Mouse (Mus musculus) testis, adult 2 months (tissue): ENCODE data around the gene Dab2. TPM values are rescaled to one million over a fixed set of nuclear protein-coding genes. Genes with fewer than 3 reads are reported as not detected.

Experiments
- H3K27ac ChIP-seq: fragments of 200-500 bp; 2 replicates; pipeline ENCODE4 v1.5.1; 2012; ENCODE audit warnings: low read depth, low read length; ENCODE audit not compliant: control insufficient read depth, insufficient read depth
- H3K27me3 ChIP-seq: fragments of 200-500 bp; 2 replicates; pipeline ENCODE4 v1.6.1; 2012; ENCODE audit warnings: mild to moderate bottlenecking, low read length, moderate library complexity; ENCODE audit not compliant: control insufficient read depth, insufficient read depth
- H3K36me3 ChIP-seq: fragments of 200-500 bp; 2 replicates; pipeline ENCODE4 v1.6.1; 2012; ENCODE audit warnings: mild to moderate bottlenecking, low read length; ENCODE audit not compliant: control insufficient read depth, insufficient read depth
- H3K4me1 ChIP-seq: fragments of 200-500 bp; 2 replicates; pipeline ENCODE4 v1.6.1; 2012; ENCODE audit warnings: low read length; ENCODE audit not compliant: control insufficient read depth, insufficient read depth
- H3K4me3 ChIP-seq: fragments of 200-500 bp; 2 replicates; pipeline ENCODE4 v1.5.1; 2012; ENCODE audit warnings: low read depth, mild to moderate bottlenecking, low read length, moderate library complexity, mixed read lengths; ENCODE audit not compliant: control insufficient read depth
- CTCF ChIP-seq: fragments of 200-500 bp; IDR thresholded peaks from 2 replicates; pipeline ENCODE4 v1.5.1; 2012; ENCODE audit warnings: low read depth, mild to moderate bottlenecking, inconsistent platforms, low read length, moderate library complexity; ENCODE audit not compliant: control insufficient read depth, insufficient read depth, insufficient replicate concordance
- POLR2A ChIP-seq: fragments of 200-500 bp; IDR thresholded peaks from 2 replicates; pipeline ENCODE4 v1.6.1; 2012; ENCODE audit warnings: low read depth, mild to moderate bottlenecking, inconsistent platforms, low read length, moderate library complexity; ENCODE audit not compliant: control insufficient read depth
- polyA plus RNA-seq: library from polyadenylated mRNA; depleted of rRNA; stranded (reverse); fragments of >200 nt; gene quantifications from 2 replicates; pipeline ENCODE4 v1.2.3, GENCODE M21; 2012

The Dab2 gene
- polyA plus RNA-seq, 1 experiment, result 4.1 TPM

GRCm38 (mm10) chr15:6326011-6326410 is 26.4 kb downstream of the Dab2 start:
- H3K27me3 ChIP-seq, result no peaks in the 10 kb centered on the region

GRCm38 (mm10) chr15:6331380-6331779 is 31.8 kb downstream of the Dab2 start:
- TF ChIP-seq POLR2A, result no peak
- no peak for TF ChIP-seq CTCF
- Histone ChIP-seq H3K27me3 (no peaks in the 10 kb centered on the region), H3K4me1 (no peaks in the 10 kb centered on the region), H3K4me3 (no peak overlapping the region), H3K27ac (no peak overlapping the region), H3K36me3 (no peaks in the 10 kb centered on the region)

More at GRCm38 (mm10) chr15:6326011-6326410, 26.4 kb downstream of the Dab2 start:
- Histone ChIP-seq H3K4me1 (no peaks in the 10 kb centered on the region), H3K27ac (no peak overlapping the region), H3K36me3 (no peaks in the 10 kb centered on the region), H3K4me3 (no peak overlapping the region)
- TF ChIP-seq POLR2A (no peak), CTCF (no peak)

- TF ChIP-seq POLR2A (no peak), CTCF (no peak)
- no peaks in the 10 kb centered on the region for H3K27me3 ChIP-seq
- no peak overlapping the region for H3K4me3 ChIP-seq
- no peaks in the 10 kb centered on the region for H3K4me1 ChIP-seq
- H3K27ac ChIP-seq, result no peak overlapping the region
- H3K36me3 ChIP-seq, result no peaks in the 10 kb centered on the region
Observed at GRCm38 (mm10) chr15:6334664-6335206, 35.1 kb downstream of the Dab2 start.

- Histone ChIP-seq H3K27me3 (no peaks in the 10 kb centered on the region), H3K4me3 (no peak overlapping the region), H3K36me3 (no peaks in the 10 kb centered on the region), H3K27ac (no peak overlapping the region), H3K4me1 (no peaks in the 10 kb centered on the region)
- no peak for TF ChIP-seq POLR2A
- no peak for TF ChIP-seq CTCF
Observed at GRCm38 (mm10) chr15:6339767-6340166, 40.2 kb downstream of the Dab2 start.

- no peak overlapping the region for H3K4me3 ChIP-seq
- no peak overlapping the region for H3K27ac ChIP-seq
- no peak for TF ChIP-seq CTCF
- TF ChIP-seq POLR2A, result no peak
- H3K4me1 ChIP-seq, result no peaks in the 10 kb centered on the region
- no peaks in the 10 kb centered on the region for H3K36me3 ChIP-seq
- no peaks in the 10 kb centered on the region for H3K27me3 ChIP-seq
Observed at GRCm38 (mm10) chr15:6340347-6340746, 40.8 kb downstream of the Dab2 start.

GRCm38 (mm10) chr15:6341427-6341826 is 41.8 kb downstream of the Dab2 start:
- Histone ChIP-seq H3K36me3 (no peaks in the 10 kb centered on the region), H3K4me3 (no peak overlapping the region), H3K27me3 (no peaks in the 10 kb centered on the region), H3K4me1 (no peaks in the 10 kb centered on the region), H3K27ac (no peak overlapping the region)
- TF ChIP-seq CTCF (no peak), POLR2A (no peak)

GRCm38 (mm10) chr15:6353901-6354300 is 54.3 kb downstream of the Dab2 start:
- TF ChIP-seq POLR2A, result no peak
- no peak for TF ChIP-seq CTCF
- H3K27ac ChIP-seq, result no peak overlapping the region
- H3K36me3 ChIP-seq, result no peaks in the 10 kb centered on the region
- no peaks in the 10 kb centered on the region for H3K27me3 ChIP-seq
- H3K4me3 ChIP-seq, result no peak overlapping the region
- H3K4me1 ChIP-seq, result no peaks in the 10 kb centered on the region

GRCm38 (mm10) chr15:6359859-6360258 is 60.3 kb downstream of the Dab2 start:
- H3K4me3 ChIP-seq, result no peak overlapping the region
- no peaks in the 10 kb centered on the region for H3K4me1 ChIP-seq
- no peaks in the 10 kb centered on the region for H3K36me3 ChIP-seq
- no peak overlapping the region for H3K27ac ChIP-seq
- no peak for TF ChIP-seq CTCF
- TF ChIP-seq POLR2A, result no peak
- H3K27me3 ChIP-seq, result no peaks in the 10 kb centered on the region
